Mouse (Mus musculus): Measurements from ENCODE around the gene Cdh26.

GRCm38 (mm10) chr2:178450961-178451360 lies 20.6 kb downstream of the Cdh26 start:
- TF ChIP-seq MYOG (IDR thresholded peaks at IDR 0.05; ENCODE audit: control insufficient read depth in 1 of 3, insufficient read depth in 1 of 3, insufficient read length in 2 of 3, low read depth in 2 of 3), result no peak
- no peak for TF ChIP-seq POLR2A (IDR thresholded peaks at IDR 0.05; ENCODE audit: insufficient read length, low read depth)
- no peak for TF ChIP-seq POLR2AphosphoS2 (IDR thresholded peaks at IDR 0.05; ENCODE audit: insufficient read length, low read depth)
- TF ChIP-seq CEBPB (IDR thresholded peaks at IDR 0.05; ENCODE audit: insufficient read depth, poor library complexity, severe bottlenecking), result no peak
- no peak for TF ChIP-seq E2F4 (IDR thresholded peaks at IDR 0.05; ENCODE audit: insufficient read depth)
- no peak for TF ChIP-seq USF1 (IDR thresholded peaks at IDR 0.05; ENCODE audit: low read depth)
- no peak for TF ChIP-seq MAX (IDR thresholded peaks at IDR 0.05; ENCODE audit: low read depth)

All from myocyte (in vitro differentiated cells).